Mouse (Mus musculus) CD4-positive, CD25-positive, alpha-beta regulatory T cell, adult 4 months (primary cell): Measurements from ENCODE around the gene Gm20388. TPM values are rescaled to one million over a fixed set of nuclear protein-coding genes. Genes with fewer than 3 reads are reported as not detected.
A peak's percentile ranks its signal among the peaks of the same experiment; 100 is the strongest.

Experiments used
- ATAC-seq: one replicate; pipeline ENCODE4 v1.8.0; 2017
- polyA plus RNA-seq, 2 experiments: library from polyadenylated mRNA; unstranded; fragments of 100-300 nt; shearing (Covaris generic); gene quantifications; one replicate each; pipeline ENCODE4 v1.2.1; 2017

Gene Gm20388
- polyA plus RNA-seq, 2 experiments from 2014 or later = 10.7 to 12.8 TPM

- ATAC-seq = no peak
Observed at GRCm38 (mm10) chr8:123334467-123334866, 3423.8 kb downstream of the Gm20388 start.

GRCm38 (mm10) chr8:123337475-123337874, 3426.8 kb downstream of the Gm20388 start:
- no peak for ATAC-seq

- no peak for ATAC-seq
Observed at GRCm38 (mm10) chr8:123340071-123340470, 3429.4 kb downstream of the Gm20388 start.

GRCm38 (mm10) chr8:123341040-123342015, 3430.7 kb downstream of the Gm20388 start:
- peak; percentile 45 for ATAC-seq

- ATAC-seq = no peak
Observed at GRCm38 (mm10) chr8:123342253-123342652, 3431.6 kb downstream of the Gm20388 start.

- ATAC-seq = no peak
Observed at GRCm38 (mm10) chr8:123342911-123343310, 3432.3 kb downstream of the Gm20388 start.

- ATAC-seq = no peak
Observed at GRCm38 (mm10) chr8:123343422-123343821, 3432.8 kb downstream of the Gm20388 start.

- no peak for ATAC-seq
Observed at GRCm38 (mm10) chr8:123345135-123345534, 3434.5 kb downstream of the Gm20388 start.

GRCm38 (mm10) chr8:123345856-123346255, 3435.2 kb downstream of the Gm20388 start:
- no peak for ATAC-seq

- no peak for ATAC-seq
Observed at GRCm38 (mm10) chr8:123347293-123347692, 3436.7 kb downstream of the Gm20388 start.

- ATAC-seq = no peak
Observed at GRCm38 (mm10) chr8:123348237-123348843, 3437.7 kb downstream of the Gm20388 start.

- ATAC-seq = no peak
Observed at GRCm38 (mm10) chr8:123349073-123349472, 3438.4 kb downstream of the Gm20388 start.

- ATAC-seq = no peak
Observed at GRCm38 (mm10) chr8:123352118-123352517, 3441.5 kb downstream of the Gm20388 start.

GRCm38 (mm10) chr8:123352786-123353185, 3442.1 kb downstream of the Gm20388 start:
- no peak for ATAC-seq

- no peak for ATAC-seq
Observed at GRCm38 (mm10) chr8:123353216-123353615, 3442.6 kb downstream of the Gm20388 start.

- ATAC-seq = peak; percentile 68
Observed at GRCm38 (mm10) chr8:123361082-123361739, 3450.6 kb downstream of the Gm20388 start.

GRCm38 (mm10) chr8:123373403-123374238, 3463.0 kb downstream of the Gm20388 start, which contains the start of gene Tcf25:
Gene Tcf25 (plus strand): TSS chr8:123373753.
- peak; percentile 83 for ATAC-seq

GRCm38 (mm10) chr8:123374239-123374578, 3463.6 kb downstream of the Gm20388 start:
- peak; percentile 71 for ATAC-seq

- no peak for ATAC-seq
Observed at GRCm38 (mm10) chr8:123375701-123376100, 3465.1 kb downstream of the Gm20388 start.

GRCm38 (mm10) chr8:123376106-123376505, 3465.5 kb downstream of the Gm20388 start:
- ATAC-seq = no peak

GRCm38 (mm10) chr8:123381711-123382110, 3471.1 kb downstream of the Gm20388 start:
- no peak for ATAC-seq

- no peak for ATAC-seq
Observed at GRCm38 (mm10) chr8:123382516-123382915, 3471.9 kb downstream of the Gm20388 start.
